Mouse (Mus musculus) C2C12 (cell line): Measurements from ENCODE around the gene Grm8.

ENCODE experiments used
- CTCF ChIP-seq: IDR thresholded peaks from one replicate; pipeline ENCODE4 v1.5.1; 2011; ENCODE audit not compliant: control insufficient read depth, insufficient read depth, insufficient read length
- FOSL1 ChIP-seq: IDR thresholded peaks from one replicate; pipeline ENCODE4 v1.8.0; 2011; ENCODE audit warnings: mild to moderate bottlenecking, low read length; ENCODE audit not compliant: poor library complexity, insufficient read depth, severe bottlenecking

GRCm38 (mm10) chr6:28075534-28075933, 59.4 kb downstream of the Grm8 start:
- TF ChIP-seq FOSL1 (no peak), CTCF (no peak)
